Comparison of ENCODE assay signal across 8 mouse cellular contexts in the genomic region with DNA sequence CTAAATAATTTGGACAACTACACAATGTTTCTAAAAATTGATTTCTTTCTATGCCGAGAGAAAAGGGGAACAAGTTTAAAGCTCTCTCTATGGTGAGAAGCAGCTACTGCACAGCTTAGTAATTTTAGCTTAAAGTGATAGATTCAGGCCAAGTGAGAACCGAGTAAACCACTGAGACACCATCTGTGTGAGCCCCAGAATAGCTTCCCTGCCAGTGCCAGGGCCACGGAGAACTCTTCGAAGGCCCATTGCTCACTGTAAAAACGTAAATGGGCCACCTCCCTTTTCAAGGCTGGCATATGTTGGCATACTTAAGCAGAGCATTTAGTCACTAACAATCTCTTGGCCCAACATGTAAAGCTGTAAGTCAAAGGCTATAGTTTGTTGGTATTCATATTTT.
A peak's percentile ranks its signal among the peaks of the same experiment; 100 is the strongest.
DNase-seq lines count a peak whose midpoint lies in the region; ATAC-seq lines count a peak whose summit lies in the region.
"Had no signal": no experiment of that assay in that cellular context is flagged by ENCODE, and none has a peak within 500 bp of the region (broad histone marks: within the 10 kb centered on the region; RNA-seq: fewer than 3 reads in every experiment).

No protein-coding gene starts in this region.

- no peak for ATAC-seq in midbrain, embryonic 14.5 days (ENCODE audit: low FRiP score, low TSS enrichment)
- no peak for ATAC-seq in erythroid progenitor cell, adult 5-6 weeks (replicated peaks; ENCODE audit: low FRiP score, poor library complexity, severe bottlenecking)
- no peak for ATAC-seq in intestine, embryonic 15.5 days
- ATAC-seq in forebrain, embryonic 14.5 days, result no peak

- intact Hi-C loops in left cerebral cortex, postnatal 10 days (cut with DNase I), result no loop called here

- no peak overlapping the region for H3K4me2 ChIP-seq in midbrain, embryonic 14.5 days (ENCODE audit: low read length)
- no peak overlapping the region for H3K4me2 ChIP-seq in intestine, embryonic 15.5 days (replicated peaks)
- H3K4me2 ChIP-seq in forebrain, embryonic 14.5 days (ENCODE audit: low read length), result no peak overlapping the region
- H3K4me2 ChIP-seq: embryonic facial prominence, embryonic 12.5 days had no signal

- 0 out of 2 replicates have a peak overlapping the region, but pooled peaks have one; percentile 20 for H3K27ac ChIP-seq in midbrain, embryonic 14.5 days (replicated peaks; ENCODE audit: low read depth, low read length)
- no peak overlapping the region for H3K27ac ChIP-seq in midbrain, embryonic 10.5 days (replicated peaks)
- H3K27ac ChIP-seq in intestine, embryonic 15.5 days, result no peak overlapping the region
- H3K27ac ChIP-seq in forebrain, embryonic 14.5 days (ENCODE audit: low read depth, low read length), result no peak overlapping the region
- H3K27ac ChIP-seq: embryonic facial prominence, embryonic 12.5 days had no signal

- no peak overlapping the region for H3K4me3 ChIP-seq in midbrain, embryonic 14.5 days (replicated peaks; ENCODE audit: low read depth, low read length)
- H3K4me3 ChIP-seq in midbrain, embryonic 10.5 days, result no peak overlapping the region
- no peak overlapping the region for H3K4me3 ChIP-seq in intestine, embryonic 15.5 days (replicated peaks)
- H3K4me3 ChIP-seq in forebrain, embryonic 14.5 days (ENCODE audit: low read depth, low read length), result no peak overlapping the region
- H3K4me3 ChIP-seq: embryonic facial prominence, embryonic 12.5 days had no signal

- no peaks in the 10 kb centered on the region for H3K4me1 ChIP-seq in midbrain, embryonic 14.5 days (ENCODE audit: control insufficient read depth, insufficient read depth, low read length)
- H3K4me1 ChIP-seq in midbrain, embryonic 10.5 days, result no peaks in the 10 kb centered on the region
- H3K4me1 ChIP-seq in intestine, embryonic 15.5 days (replicated peaks), result no peaks in the 10 kb centered on the region
- H3K4me1 ChIP-seq in forebrain, embryonic 14.5 days (ENCODE audit: control insufficient read depth, insufficient read depth, low read length), result no peaks in the 10 kb centered on the region
- H3K4me1 ChIP-seq: embryonic facial prominence, embryonic 12.5 days had no signal

- no peaks in the 10 kb centered on the region for H3K36me3 ChIP-seq in midbrain, embryonic 14.5 days (ENCODE audit: control insufficient read depth, insufficient read depth, low read length)
- no peaks in the 10 kb centered on the region for H3K36me3 ChIP-seq in midbrain, embryonic 10.5 days
- H3K36me3 ChIP-seq in intestine, embryonic 15.5 days, result no peaks in the 10 kb centered on the region
- no peaks in the 10 kb centered on the region for H3K36me3 ChIP-seq in forebrain, embryonic 14.5 days (ENCODE audit: control insufficient read depth, insufficient read depth, low read length)
- H3K36me3 ChIP-seq: embryonic facial prominence, embryonic 12.5 days had no signal

- DNase-seq in midbrain, embryonic 14.5 days, result no peak
- no peak for DNase-seq in midbrain, embryonic 10.5 days (ENCODE audit: low spot score)
- DNase-seq in cerebellum, postnatal 36 days, result peak; percentile 77 to 80
- peak; percentile 41 to 65 for DNase-seq in left cerebral cortex, postnatal 10 days (ENCODE audit: extremely low spot score in 1 of 2, low spot score in 2 of 2)
- DNase-seq in forebrain, embryonic 14.5 days (ENCODE audit: low spot score), result no peak

- H3K27me3 ChIP-seq in midbrain, embryonic 14.5 days (ENCODE audit: control insufficient read depth, insufficient read depth, low read length), result no peaks in the 10 kb centered on the region
- H3K27me3 ChIP-seq in midbrain, embryonic 10.5 days (ENCODE audit: low read depth, poor library complexity, severe bottlenecking), result no peaks in the 10 kb centered on the region
- H3K27me3 ChIP-seq in intestine, embryonic 15.5 days (replicated peaks), result no peaks in the 10 kb centered on the region
- H3K27me3 ChIP-seq in forebrain, embryonic 14.5 days (replicated peaks; ENCODE audit: control insufficient read depth, insufficient read depth, low read length), result no peaks in the 10 kb centered on the region
- H3K27me3 ChIP-seq: embryonic facial prominence, embryonic 12.5 days had no signal

- H3K9ac ChIP-seq in midbrain, embryonic 14.5 days (replicated peaks; ENCODE audit: low read length), result no peak overlapping the region
- H3K9ac ChIP-seq in intestine, embryonic 15.5 days, result no peak overlapping the region
- H3K9ac ChIP-seq in forebrain, embryonic 14.5 days (ENCODE audit: low read length), result no peak overlapping the region
- H3K9ac ChIP-seq: embryonic facial prominence, embryonic 12.5 days had no signal

- no peaks in the 10 kb centered on the region for H3K9me3 ChIP-seq in midbrain, embryonic 14.5 days (ENCODE audit: control insufficient read depth, low read length)
- no peaks in the 10 kb centered on the region for H3K9me3 ChIP-seq in midbrain, embryonic 10.5 days (replicated peaks)
- H3K9me3 ChIP-seq in intestine, embryonic 15.5 days, result no peaks in the 10 kb centered on the region
- H3K9me3 ChIP-seq in forebrain, embryonic 14.5 days (replicated peaks; ENCODE audit: control insufficient read depth, low read length), result no peaks in the 10 kb centered on the region
- H3K9me3 ChIP-seq: embryonic facial prominence, embryonic 12.5 days had no signal

- 83% methylated on average over 5 of the region's 5 CpGs for WGBS in midbrain, embryonic 14.5 days
- 77% methylated on average over 5 of the region's 5 CpGs for WGBS in midbrain, embryonic 10.5 days
- WGBS in intestine, embryonic 15.5 days, result 70% methylated on average over 5 of the region's 5 CpGs
- WGBS in forebrain, embryonic 14.5 days, result 74% methylated on average over 5 of the region's 5 CpGs

Comparison
In these comparisons a context has a peak if more than half of its experiments do, and no peak if none do; other contexts are left out.
1. DNase-seq: peak in cerebellum, postnatal 36 days (2 of 2) and left cerebral cortex, postnatal 10 days (2 of 2); none in midbrain, embryonic 14.5 days (single experiment), midbrain, embryonic 10.5 days (single experiment) and forebrain, embryonic 14.5 days (single experiment).